Mouse (Mus musculus) C2C12 (cell line): ENCODE results near the gene Ifnar1.

ENCODE experiments used
- CTCF ChIP-seq: IDR thresholded peaks from one replicate; pipeline ENCODE4 v1.5.1; 2011; ENCODE audit not compliant: control insufficient read depth, insufficient read depth, insufficient read length
- FOSL1 ChIP-seq: IDR thresholded peaks from one replicate; pipeline ENCODE4 v1.8.0; 2011; ENCODE audit warnings: mild to moderate bottlenecking, low read length; ENCODE audit not compliant: poor library complexity, insufficient read depth, severe bottlenecking
- MAX ChIP-seq: IDR thresholded peaks from one replicate; pipeline ENCODE4 v1.6.1; 2011; ENCODE audit warnings: mild to moderate bottlenecking, control low read depth
- MYOG ChIP-seq: IDR thresholded peaks from one replicate; pipeline ENCODE4 v1.6.1; 2011; ENCODE audit not compliant: control insufficient read depth, insufficient read length; ENCODE audit errors: extremely low read depth
- USF1 ChIP-seq: IDR thresholded peaks from one replicate; pipeline ENCODE4 v1.6.1; 2011; ENCODE audit warnings: low read depth, mild to moderate bottlenecking, control low read depth, moderate library complexity

DNA sequence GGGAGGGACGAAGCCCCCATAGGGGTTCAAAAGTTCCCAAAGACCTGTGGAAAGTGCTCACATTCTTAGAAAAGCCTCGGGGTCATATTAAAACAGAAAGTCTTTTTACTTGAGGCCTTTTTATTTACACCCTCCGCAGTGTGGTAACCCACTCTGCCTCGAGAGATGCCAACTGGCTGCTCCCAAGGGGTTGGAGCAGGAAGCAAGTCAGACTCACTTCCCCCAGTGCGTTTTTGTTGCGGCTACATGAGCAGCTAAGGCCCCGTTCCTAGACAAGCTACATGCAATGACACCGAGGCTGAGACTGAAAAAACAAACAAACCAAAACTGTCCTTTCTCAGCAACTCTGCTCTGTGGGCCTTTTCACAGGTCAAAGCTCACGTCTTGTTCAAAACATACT, 53.5 kb downstream of the Ifnar1 start:
- TF ChIP-seq CTCF (no peak), FOSL1 (no peak), MAX (no peak), USF1 (no peak), MYOG (no peak)
